Mouse (Mus musculus): ENCODE measurements around the gene Hsd17b11. TPM values are rescaled to one million over a fixed set of nuclear protein-coding genes. Genes with fewer than 3 reads are reported as not detected.
A peak's percentile ranks its signal among the peaks of the same experiment; 100 is the strongest.

Hsd17b11 gene
- total RNA-seq, 2 experiments from 2014 or later, result 48.0 to 53.9 TPM

- no peak for DNase-seq (ENCODE audit: low spot score in 2 of 2)
- TF ChIP-seq CTCF (conservative IDR thresholded peaks at IDR 0.05), result peak; percentile 27
- peak overlapping the region; percentile 97 for H3K27ac ChIP-seq
- H3K4me3 ChIP-seq, result peak overlapping the region; percentile 71
Measured at GRCm38 (mm10) chr5:104048139-104048538, 26.4 kb upstream of the Hsd17b11 start.

DNA sequence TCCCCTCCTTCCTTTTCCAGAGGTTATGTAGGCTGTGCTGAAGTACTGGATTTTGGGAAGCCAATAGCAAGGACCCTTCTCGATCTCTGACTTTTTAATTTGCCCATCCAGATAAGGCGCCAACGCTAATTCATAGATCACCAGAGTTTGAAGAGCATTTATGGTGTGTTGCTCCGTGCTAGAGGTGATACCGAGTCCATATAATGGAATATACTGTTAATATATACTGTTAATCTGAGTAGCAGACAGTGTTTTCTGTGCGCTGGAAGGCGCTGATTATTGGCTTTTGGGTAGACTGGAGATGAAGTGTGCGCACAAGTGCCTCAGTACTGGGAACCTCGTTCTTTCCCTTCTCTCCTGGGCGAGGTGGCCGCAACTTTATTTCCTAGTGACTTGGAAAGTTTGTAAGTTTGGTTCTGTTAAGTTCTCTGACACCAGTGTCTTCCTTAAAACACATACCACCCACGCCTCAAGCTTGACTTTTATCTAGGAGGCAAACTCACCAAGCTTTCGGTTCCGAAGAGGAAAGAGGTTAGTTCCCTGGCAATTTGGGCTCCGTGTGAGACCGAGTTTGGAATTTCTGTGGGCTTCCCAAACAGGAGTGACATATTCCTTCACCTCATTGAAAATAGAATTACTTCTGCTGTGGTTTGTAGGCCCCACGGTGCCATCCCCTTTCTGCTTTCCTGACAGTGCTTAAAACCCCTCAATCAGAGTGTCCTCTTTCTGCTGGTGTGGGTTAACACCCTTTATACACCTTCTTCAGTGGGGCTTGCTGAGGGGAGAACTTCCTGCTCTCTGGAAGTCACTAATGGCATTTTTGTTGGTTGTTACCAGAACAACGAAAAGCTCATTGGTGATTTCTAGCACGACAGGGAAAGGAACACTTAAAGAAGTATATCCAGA, 25.7 kb upstream of the Hsd17b11 start:
- Histone ChIP-seq H3K27ac (peak overlapping the region; percentile 97), H3K4me3 (peak overlapping the region; percentile 71)
- no peak for TF ChIP-seq CTCF (conservative IDR thresholded peaks at IDR 0.05)
- no peak for DNase-seq (ENCODE audit: low spot score in 2 of 2)

DNA sequence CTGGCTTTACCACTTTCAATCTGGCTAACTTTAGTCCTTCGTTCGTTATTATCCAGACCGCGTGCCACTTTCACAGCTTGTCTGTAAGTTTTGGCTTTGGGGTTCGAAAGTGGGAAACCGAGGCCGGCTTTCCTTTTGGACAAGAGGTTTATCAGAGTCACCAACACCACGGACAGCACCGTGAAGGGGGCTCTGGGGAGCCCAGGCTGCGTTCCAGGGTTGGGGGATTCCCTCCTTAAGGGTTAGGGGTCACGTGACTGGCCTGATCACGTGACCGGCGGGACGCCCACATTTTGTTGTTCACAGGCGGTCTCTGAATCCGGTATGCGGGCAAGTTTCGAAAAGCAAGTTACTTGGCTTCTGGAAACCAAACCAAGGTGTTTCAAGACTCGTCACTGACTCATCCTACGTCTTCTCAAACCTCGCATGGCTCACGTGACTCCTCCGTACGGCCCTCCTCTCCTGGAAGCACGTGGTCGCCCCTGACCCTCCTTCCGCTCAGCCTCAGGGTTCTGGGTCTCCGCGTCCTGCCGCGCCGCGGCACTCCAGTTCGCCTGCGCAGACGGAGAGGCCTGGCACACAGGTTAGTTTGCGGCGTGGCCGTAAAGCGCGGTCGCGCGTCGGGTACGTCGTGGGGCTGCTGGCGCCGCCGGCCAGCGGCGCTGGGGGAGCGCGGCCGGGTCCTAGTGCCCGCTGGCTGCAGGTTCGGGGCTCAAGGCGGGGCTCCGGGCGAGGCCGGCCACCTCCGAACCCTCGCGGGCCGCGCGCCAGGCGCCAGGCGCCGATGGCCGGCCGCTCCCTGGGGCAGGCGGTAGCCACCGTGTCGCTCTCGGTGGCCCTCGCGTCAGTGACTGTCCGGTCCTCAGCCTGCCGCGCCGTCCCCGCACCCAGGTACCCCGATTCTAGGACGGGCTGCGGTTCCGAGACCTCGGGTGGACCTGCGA, 24.8 kb upstream of the Hsd17b11 start, which contains the start of gene Nudt9:
TSS of gene Nudt9 (plus strand) at position 51 of the 944 bp plus-strand sequence.
- H3K4me3 ChIP-seq, result peak within 1 kb of the TSS; percentile 71
- H3K27ac ChIP-seq, result peak within 1 kb of the TSS; percentile 97
- 0 out of 2 replicates have a peak, but pooled peaks have one; percentile 8 for TF ChIP-seq CTCF (conservative IDR thresholded peaks at IDR 0.05)
- DNase-seq (ENCODE audit: low spot score in 2 of 2), result peak; percentile 97 to 98

DNA sequence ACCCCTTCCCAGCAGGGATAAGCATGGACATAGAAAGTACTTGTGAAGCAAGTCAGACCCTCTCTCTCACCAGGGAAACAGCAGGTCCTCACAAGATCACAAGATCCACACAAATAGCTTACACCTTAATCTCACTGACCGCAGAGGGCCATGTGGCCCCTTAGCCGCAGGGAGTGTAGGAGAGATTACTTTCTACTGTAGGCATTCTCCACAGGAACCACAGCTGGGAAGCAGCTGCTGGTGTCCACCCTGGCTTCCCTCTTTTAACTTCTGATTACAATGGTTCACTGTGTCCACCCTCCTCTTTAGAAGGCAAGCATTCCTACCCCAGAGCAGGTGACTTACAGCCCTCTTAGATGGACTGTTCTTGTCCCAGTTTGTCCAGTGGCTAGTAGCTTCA, 22.0 kb upstream of the Hsd17b11 start:
- no peak for DNase-seq (ENCODE audit: low spot score in 2 of 2)
- H3K27ac ChIP-seq, result no peak overlapping the region
- no peak for TF ChIP-seq CTCF (conservative IDR thresholded peaks at IDR 0.05)
- no peak overlapping the region for H3K4me3 ChIP-seq

DNA sequence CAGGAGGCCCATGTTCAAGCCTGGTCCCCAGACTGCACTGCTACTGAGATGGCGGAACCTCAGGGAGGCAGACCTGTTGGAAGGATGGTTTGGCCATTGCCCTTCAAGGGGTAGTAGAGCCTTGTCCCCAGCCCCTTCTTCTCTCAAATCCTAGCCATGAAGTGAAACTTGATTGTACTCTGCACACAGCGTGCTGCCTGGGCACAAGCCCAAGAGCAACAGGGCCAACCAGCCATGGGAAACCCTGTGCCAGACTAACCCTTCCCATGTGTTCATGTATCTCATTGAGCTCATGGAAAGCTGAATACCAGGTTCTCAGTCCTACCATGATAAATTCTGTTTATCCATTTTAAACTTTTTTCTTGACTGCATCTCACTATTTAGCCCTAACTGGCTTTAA, 21.2 kb upstream of the Hsd17b11 start:
- Histone ChIP-seq H3K27ac (no peak overlapping the region), H3K4me3 (no peak overlapping the region)
- TF ChIP-seq CTCF (conservative IDR thresholded peaks at IDR 0.05), result no peak
- no peak for DNase-seq (ENCODE audit: low spot score in 2 of 2)

GRCm38 (mm10) chr5:104039154-104039932, 17.6 kb upstream of the Hsd17b11 start:
- peak; percentile 31 to 53 for DNase-seq (ENCODE audit: low spot score in 2 of 2)
- no peak overlapping the region for H3K4me3 ChIP-seq

DNA sequence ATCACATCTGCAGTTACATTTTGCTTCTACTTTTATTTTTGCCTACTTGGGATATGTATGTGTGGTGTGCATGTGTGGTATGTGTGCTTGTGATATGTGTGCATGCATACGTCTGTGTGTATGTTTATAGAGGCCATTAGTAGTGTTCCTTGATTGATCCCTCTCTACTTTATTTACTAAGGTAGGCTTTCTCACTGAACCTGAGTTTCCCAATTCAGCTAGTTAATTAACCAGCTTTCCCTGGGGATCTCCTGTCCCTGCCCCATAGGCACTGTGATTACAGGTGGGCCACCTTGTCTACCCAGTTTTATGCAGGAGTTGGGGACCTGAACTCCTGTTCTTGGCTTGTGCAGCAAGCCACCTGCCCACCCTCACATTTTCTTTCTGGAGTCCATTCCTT, 15.0 kb upstream of the Hsd17b11 start:
- no peak for DNase-seq (ENCODE audit: low spot score in 2 of 2)
- no peak for TF ChIP-seq CTCF (conservative IDR thresholded peaks at IDR 0.05)
- H3K4me3 ChIP-seq, result no peak overlapping the region
- no peak overlapping the region for H3K27ac ChIP-seq

More at GRCm38 (mm10) chr5:104039154-104039932, 17.6 kb upstream of the Hsd17b11 start:
- no peak overlapping the region for H3K27ac ChIP-seq
- peak; percentile 81 for TF ChIP-seq CTCF (conservative IDR thresholded peaks at IDR 0.05)

DNA sequence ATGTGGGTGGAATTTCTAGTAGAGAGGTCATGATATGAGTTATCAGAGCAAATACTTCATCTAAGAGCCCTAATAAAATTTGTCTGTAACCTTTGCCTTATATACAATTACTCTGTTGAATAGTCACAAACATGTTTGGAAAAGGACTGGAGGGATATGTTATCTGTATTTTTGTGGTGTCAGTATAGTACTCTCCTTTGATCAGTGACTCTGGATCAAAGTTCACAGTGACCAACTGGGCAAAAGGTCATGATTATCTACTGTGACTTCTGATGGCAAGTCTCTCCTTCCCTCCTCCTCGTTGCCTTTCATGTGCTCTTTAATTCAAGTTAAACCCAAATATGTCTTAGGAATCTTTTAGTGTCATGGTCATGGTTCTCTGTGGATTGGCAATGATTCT, 14.1 kb upstream of the Hsd17b11 start:
- no peak for DNase-seq (ENCODE audit: low spot score in 2 of 2)
- no peak for TF ChIP-seq CTCF (conservative IDR thresholded peaks at IDR 0.05)
- Histone ChIP-seq H3K4me3 (no peak overlapping the region), H3K27ac (no peak overlapping the region)

DNA sequence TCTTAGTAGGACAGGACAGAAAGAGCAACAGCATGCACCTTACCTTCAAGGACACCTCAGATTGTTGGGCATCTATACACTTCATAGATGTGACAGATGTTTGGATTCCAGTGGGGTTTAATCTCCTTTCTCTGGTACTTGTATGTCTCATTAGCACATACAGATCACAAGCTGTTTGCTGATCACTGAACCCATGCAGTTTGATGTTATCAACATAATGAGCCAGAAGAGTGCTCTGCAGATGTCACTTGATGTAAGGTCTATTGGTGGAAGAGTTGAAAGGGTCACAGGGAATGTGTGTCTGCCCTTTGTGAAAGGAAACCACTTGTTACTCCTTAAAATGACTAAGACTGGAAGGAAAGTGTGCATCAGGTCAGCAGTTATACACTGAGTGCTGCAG, 13.3 kb upstream of the Hsd17b11 start:
- Histone ChIP-seq H3K4me3 (no peak overlapping the region), H3K27ac (no peak overlapping the region)
- DNase-seq (ENCODE audit: low spot score in 2 of 2), result no peak
- TF ChIP-seq CTCF (conservative IDR thresholded peaks at IDR 0.05), result no peak

GRCm38 (mm10) chr5:104032434-104033097, 10.8 kb upstream of the Hsd17b11 start:
- TF ChIP-seq CTCF (conservative IDR thresholded peaks at IDR 0.05), result no peak
- DNase-seq (ENCODE audit: low spot score in 2 of 2), result no peak
- Histone ChIP-seq H3K27ac (no peak overlapping the region), H3K4me3 (no peak overlapping the region)

- no peak for TF ChIP-seq CTCF (conservative IDR thresholded peaks at IDR 0.05)
- DNase-seq (ENCODE audit: low spot score in 2 of 2), result no peak
- Histone ChIP-seq H3K27ac (no peak overlapping the region), H3K4me3 (no peak overlapping the region)
Measured at GRCm38 (mm10) chr5:104025245-104025854, 3.6 kb upstream of the Hsd17b11 start.

Measured in layer of hippocampus, adult 2 months (tissue).